Mouse (Mus musculus) liver, adult 2 months (tissue): ENCODE results near the gene Mcf2l.

Experiments
- CTCF ChIP-seq: fragments of 200-500 bp; IDR thresholded peaks from 2 replicates; pipeline ENCODE4 v1.5.1; 2011; ENCODE audit warnings: low read depth, low read length, control low read depth
- POLR2A ChIP-seq: fragments of 200-500 bp; IDR thresholded peaks from 2 replicates; pipeline ENCODE4 v1.6.1; 2011; ENCODE audit warnings: low read length, control low read depth; ENCODE audit not compliant: insufficient read depth; ENCODE audit errors: extremely low read depth

DNA sequence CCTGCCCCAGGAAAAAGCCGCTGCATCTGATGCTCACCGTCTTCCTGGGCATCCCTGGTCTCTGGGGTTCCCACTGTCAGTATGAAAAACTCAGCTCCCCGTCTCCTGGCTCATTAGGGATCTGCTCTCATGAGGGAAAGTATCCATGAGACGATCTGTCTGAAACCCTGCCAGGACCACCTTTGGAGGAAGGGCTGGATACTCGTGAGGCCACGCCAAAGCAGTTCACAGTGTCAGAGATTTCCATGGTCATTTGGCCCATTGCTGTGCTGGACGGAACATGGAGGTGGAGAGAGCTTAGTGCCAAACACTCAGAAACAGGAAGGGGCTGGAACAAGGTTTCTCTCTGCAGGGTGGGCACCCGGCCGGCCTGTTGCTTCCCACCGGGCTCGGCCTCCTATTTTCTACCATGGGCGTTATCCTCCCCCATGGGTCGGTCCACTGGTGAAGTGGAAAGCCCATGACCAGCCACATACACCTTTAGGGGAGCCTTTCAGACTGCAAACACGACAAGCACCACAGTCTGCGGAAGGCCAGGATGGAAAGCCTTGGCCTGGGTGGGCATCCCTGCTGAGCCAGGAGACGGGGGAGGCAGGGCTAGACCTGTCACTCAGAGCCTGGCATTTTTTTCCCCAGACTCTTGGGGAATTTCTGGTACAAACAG is 14.3 kb downstream of the Mcf2l start:
- TF ChIP-seq CTCF (no peak), POLR2A (no peak)
